Mouse (Mus musculus) bone marrow macrophage, adult 2 months (primary cell): Measurements from ENCODE around the gene Plxdc2.

ENCODE experiments used
- CTCF ChIP-seq: IDR thresholded peaks from 2 replicates; pipeline ENCODE4 v1.5.1; 2012; ENCODE audit warnings: low read depth, mild to moderate bottlenecking, low read length, moderate library complexity
- POLR2A ChIP-seq: IDR thresholded peaks from 2 replicates; pipeline ENCODE4 v1.6.1; 2012; ENCODE audit warnings: mild to moderate bottlenecking, low read depth, low read length, borderline replicate concordance

GRCm38 (mm10) chr2:16749302-16749909 is 393.3 kb downstream of the Plxdc2 start:
- TF ChIP-seq CTCF (no peak), POLR2A (no peak)
